ENCODE assay signal across 8 mouse cellular contexts in the genomic region with DNA sequence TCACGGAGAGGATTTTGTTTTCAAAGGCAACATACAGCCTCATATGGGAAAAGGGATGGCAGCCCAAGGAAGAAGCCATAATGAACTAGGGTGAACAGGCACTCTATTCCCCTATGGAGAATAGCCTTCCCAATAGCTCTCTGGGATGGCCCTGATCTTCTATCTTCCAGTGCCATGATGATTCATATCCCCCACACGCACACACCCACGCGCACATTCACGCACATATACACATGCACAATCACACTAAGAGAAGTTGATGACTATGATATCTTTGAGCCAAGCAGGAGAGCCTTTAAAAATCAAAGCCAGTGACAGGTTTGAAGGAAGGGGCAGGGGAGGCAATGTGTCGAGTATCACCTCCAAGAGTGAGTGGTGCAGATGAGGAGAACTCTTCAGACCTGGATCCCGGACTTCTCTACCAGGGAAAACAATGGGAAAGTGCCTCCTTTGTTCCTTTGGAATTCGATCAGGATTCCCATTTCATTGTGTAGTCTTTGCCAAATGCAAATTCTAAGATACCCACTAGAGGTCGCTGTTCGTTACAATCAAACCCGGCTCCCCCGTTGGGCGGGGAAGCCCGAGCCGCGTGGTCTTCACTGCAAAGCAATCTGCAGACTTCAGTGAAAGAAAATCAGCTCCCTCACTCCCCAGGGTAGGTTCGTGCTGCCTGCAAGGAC.
DNase-seq lines count a peak whose midpoint lies in the region; ATAC-seq and TF ChIP-seq lines count a peak whose summit lies in the region.

No protein-coding gene starts in this region.

- no peak overlapping the region for H3K4me3 ChIP-seq in embryonic facial prominence, embryonic 14.5 days (ENCODE audit: low read depth, low read length)
- no peak overlapping the region for H3K4me3 ChIP-seq in heart, embryonic 12.5 days
- 0 out of 2 replicates have a peak overlapping the region, but pooled peaks have one; percentile 18 for H3K4me3 ChIP-seq in kidney, embryonic 16.5 days (ENCODE audit: low read length)
- no peak overlapping the region for H3K4me3 ChIP-seq in myocyte

- H3K4me1 ChIP-seq in embryonic facial prominence, embryonic 14.5 days (ENCODE audit: control insufficient read depth, insufficient read depth, low read length) = 0 out of 2 replicates have a peak, but pooled peaks cover 5% of the 10 kb centered on the region
- H3K4me1 ChIP-seq in heart, embryonic 12.5 days (replicated peaks) = peaks cover 8% of the 10 kb centered on the region; the same call in 1 of the 2 replicates
- peaks cover 13% of the 10 kb centered on the region for H3K4me1 ChIP-seq in kidney, embryonic 16.5 days (ENCODE audit: insufficient read depth, low read length)

- no peak for TF ChIP-seq POLR2A in myocyte (IDR thresholded peaks at IDR 0.05; ENCODE audit: insufficient read length, low read depth)

- 0 out of 2 replicates have a peak overlapping the region, but pooled peaks have one; percentile 35 for H3K9ac ChIP-seq in embryonic facial prominence, embryonic 14.5 days (ENCODE audit: low read depth, low read length)
- H3K9ac ChIP-seq in heart, embryonic 12.5 days = peak overlapping the region; percentile 27
- H3K9ac ChIP-seq in kidney, embryonic 16.5 days (replicated peaks; ENCODE audit: low read length) = peak overlapping the region; percentile 53

- no peaks in the 10 kb centered on the region for H3K36me3 ChIP-seq in embryonic facial prominence, embryonic 14.5 days (ENCODE audit: control insufficient read depth, insufficient read depth, low read length)
- no peaks in the 10 kb centered on the region for H3K36me3 ChIP-seq in heart, embryonic 12.5 days
- no peaks in the 10 kb centered on the region for H3K36me3 ChIP-seq in kidney, embryonic 16.5 days (ENCODE audit: insufficient read depth, low read length)
- H3K36me3 ChIP-seq in myocyte (ENCODE audit: control insufficient read depth, insufficient read depth) = no peaks in the 10 kb centered on the region
- no peaks in the 10 kb centered on the region for H3K36me3 ChIP-seq in splenic B cell, adult 2 months (ENCODE audit: control insufficient read depth, insufficient read depth, low read length, poor library complexity, severe bottlenecking)

- no peak overlapping the region for H3ac ChIP-seq in myocyte (ENCODE audit: control insufficient read depth, insufficient read length)

- no peaks in the 10 kb centered on the region for H3K79me2 ChIP-seq in myocyte (ENCODE audit: control insufficient read depth, insufficient read depth)

- H3K27me3 ChIP-seq in embryonic facial prominence, embryonic 14.5 days (replicated peaks; ENCODE audit: control insufficient read depth, insufficient read depth, low read length) = no peaks in the 10 kb centered on the region
- no peaks in the 10 kb centered on the region for H3K27me3 ChIP-seq in heart, embryonic 12.5 days (replicated peaks)
- no peaks in the 10 kb centered on the region for H3K27me3 ChIP-seq in kidney, embryonic 16.5 days (ENCODE audit: insufficient read depth, low read length)
- H3K27me3 ChIP-seq in myocyte (ENCODE audit: control insufficient read depth, insufficient read depth, insufficient read length) = no peaks in the 10 kb centered on the region
- no peaks in the 10 kb centered on the region for H3K27me3 ChIP-seq in splenic B cell, adult 2 months (ENCODE audit: control insufficient read depth, insufficient read depth, low read length, poor library complexity, severe bottlenecking)

- peak; percentile 84; the same call in 1 of the 2 replicates for ATAC-seq in embryonic facial prominence, embryonic 14.5 days (ENCODE audit: low read depth)
- ATAC-seq in heart, embryonic 12.5 days (ENCODE audit: insufficient number of reproducible peaks, low FRiP score) = peak; percentile 59
- peak; percentile 54 for ATAC-seq in kidney, embryonic 16.5 days (ENCODE audit: low FRiP score, low TSS enrichment)

- H3K4me2 ChIP-seq in embryonic facial prominence, embryonic 14.5 days (ENCODE audit: low read depth, low read length) = peak overlapping the region; percentile 36
- H3K4me2 ChIP-seq in heart, embryonic 12.5 days = peak overlapping the region; percentile 54
- H3K4me2 ChIP-seq in kidney, embryonic 16.5 days (replicated peaks; ENCODE audit: low read depth, low read length) = peak overlapping the region; percentile 48
- peak overlapping the region; percentile 78 for H3K4me2 ChIP-seq in myocyte (ENCODE audit: low read depth)

- H3K27ac ChIP-seq in embryonic facial prominence, embryonic 14.5 days (replicated peaks; ENCODE audit: low read depth, low read length) = no peak overlapping the region
- no peak overlapping the region for H3K27ac ChIP-seq in heart, embryonic 12.5 days (ENCODE audit: poor library complexity, severe bottlenecking)
- H3K27ac ChIP-seq in kidney, embryonic 16.5 days (ENCODE audit: low read length) = no peak overlapping the region

- no peaks in the 10 kb centered on the region for H3K9me3 ChIP-seq in embryonic facial prominence, embryonic 14.5 days (ENCODE audit: control insufficient read depth, low read length)
- no peaks in the 10 kb centered on the region for H3K9me3 ChIP-seq in heart, embryonic 12.5 days (replicated peaks)
- H3K9me3 ChIP-seq in kidney, embryonic 16.5 days (ENCODE audit: low read length) = no peaks in the 10 kb centered on the region

- DNase-seq in 416B (ENCODE audit: low read depth) = peak; percentile 71
- DNase-seq in adrenal gland, postnatal 36 days = peak; percentile 74 to 87
- DNase-seq in embryonic facial prominence, embryonic 14.5 days (ENCODE audit: low spot score) = peak; percentile 94
- DNase-seq in liver = peak; percentile 67
- DNase-seq in splenic B cell, adult 2 months (ENCODE audit: low read depth, low spot score) = peak; percentile 79

- 18% methylated on average over 17 of the region's 17 CpGs for WGBS in embryonic facial prominence, embryonic 14.5 days
- WGBS in heart, embryonic 12.5 days = 15% methylated on average over 17 of the region's 17 CpGs
- 18% methylated on average over 17 of the region's 17 CpGs for WGBS in kidney, embryonic 16.5 days

TF ChIP-seq in myocyte, 11 proteins besides CTCF, POLR2A, EP300 and RAD21:
- no peak for TF ChIP-seq MAX (IDR thresholded peaks at IDR 0.05; ENCODE audit: low read depth)
- TF ChIP-seq USF1 (IDR thresholded peaks at IDR 0.05; ENCODE audit: low read depth) = no peak
- no peak for TF ChIP-seq MYOG (IDR thresholded peaks at IDR 0.05; ENCODE audit: control insufficient read depth in 1 of 3, insufficient read depth in 1 of 3, insufficient read length in 2 of 3, low read depth in 2 of 3)
- TF ChIP-seq MYOD1 (IDR thresholded peaks at IDR 0.05; ENCODE audit: control insufficient read depth in 1 of 3, insufficient read length in 2 of 3, low read depth in 2 of 3) = no peak
- TF ChIP-seq REST (IDR thresholded peaks at IDR 0.05; ENCODE audit: insufficient read depth, insufficient read length) = no peak
- TF ChIP-seq E2F4 (IDR thresholded peaks at IDR 0.05; ENCODE audit: insufficient read depth) = no peak
- no peak for TF ChIP-seq TCF12 (IDR thresholded peaks at IDR 0.05; ENCODE audit: insufficient read depth, poor library complexity, severe bottlenecking)
- TF ChIP-seq CEBPB (IDR thresholded peaks at IDR 0.05; ENCODE audit: insufficient read depth, poor library complexity, severe bottlenecking) = no peak
- TF ChIP-seq POLR2AphosphoS2 (IDR thresholded peaks at IDR 0.05; ENCODE audit: insufficient read length, low read depth) = no peak
